ENCODE assay signal across 15 mouse cellular contexts in genomic region chr10:45151137-45151536, GRCm38 (mm10). TPM values are rescaled to one million over a fixed set of nuclear protein-coding genes. Genes with fewer than 3 reads are reported as not detected.
DNase-seq lines count a peak whose midpoint lies in the region; ATAC-seq lines count a peak whose summit lies in the region.
"Had no signal": no experiment of that assay in that cellular context is flagged by ENCODE, and none has a peak within 500 bp of the region (broad histone marks: within the 10 kb centered on the region; RNA-seq: fewer than 3 reads in every experiment).

No protein-coding gene starts in this region.

- no peaks in the 10 kb centered on the region for H3K27me3 ChIP-seq in neural tube, embryonic 15.5 days (replicated peaks)
- H3K27me3 ChIP-seq in midbrain, embryonic 13.5 days, result no peaks in the 10 kb centered on the region

- H3K4me3 ChIP-seq in neural tube, embryonic 15.5 days (replicated peaks), result no peak overlapping the region
- H3K4me3 ChIP-seq in midbrain, embryonic 13.5 days (replicated peaks), result no peak overlapping the region

- no peak for ATAC-seq in neural tube, embryonic 15.5 days (ENCODE audit: low FRiP score)
- ATAC-seq in midbrain, embryonic 13.5 days, result no peak
- ATAC-seq in erythroid progenitor cell, adult 5-6 weeks (replicated peaks; ENCODE audit: low FRiP score, poor library complexity, severe bottlenecking), result no peak
- ATAC-seq: inflammation-experienced regulatory T-cells, adult 6 months had no signal

- H3K9me3 ChIP-seq in neural tube, embryonic 15.5 days (replicated peaks), result no peaks in the 10 kb centered on the region
- no peaks in the 10 kb centered on the region for H3K9me3 ChIP-seq in midbrain, embryonic 13.5 days

- DNase-seq in neural tube, embryonic 10.5 days (ENCODE audit: extremely low spot score, low spot score), result peak; percentile 29
- DNase-seq in embryo, embryonic 9.5 days (ENCODE audit: extremely low spot score), result peak; percentile 31
- DNase-seq in spleen, postnatal 14 days (ENCODE audit: low spot score in 2 of 2), result no peak
- DNase-seq in urinary bladder, adult 18-20 months (ENCODE audit: low spot score in 2 of 2), result no peak
- DNase-seq: cerebellum, adult 11 months; gastrocnemius, postnatal 36 days; kidney, postnatal 4 days had no signal

- H3K4me1 ChIP-seq in neural tube, embryonic 15.5 days, result peaks cover 15% of the 10 kb centered on the region
- H3K4me1 ChIP-seq in midbrain, embryonic 13.5 days (replicated peaks), result peaks cover 26% of the 10 kb centered on the region

- no peak overlapping the region for H3K9ac ChIP-seq in neural tube, embryonic 15.5 days (replicated peaks)
- no peak overlapping the region for H3K9ac ChIP-seq in midbrain, embryonic 13.5 days (replicated peaks)

- H3K36me3 ChIP-seq in neural tube, embryonic 15.5 days, result peaks cover 42% of the 10 kb centered on the region
- peaks cover 64% of the 10 kb centered on the region for H3K36me3 ChIP-seq in midbrain, embryonic 13.5 days

- H3K4me2 ChIP-seq in neural tube, embryonic 15.5 days, result no peak overlapping the region
- H3K4me2 ChIP-seq in midbrain, embryonic 13.5 days (replicated peaks), result no peak overlapping the region

- no peak overlapping the region for H3K27ac ChIP-seq in neural tube, embryonic 15.5 days (replicated peaks)
- peak overlapping the region; percentile 26; the same call in 1 of the 2 replicates for H3K27ac ChIP-seq in midbrain, embryonic 13.5 days
- H3K27ac ChIP-seq: stomach, postnatal 0 days had no signal

- 49% methylated on average over 5 of the region's 5 CpGs for WGBS in neural tube, embryonic 15.5 days
- WGBS in midbrain, embryonic 13.5 days, result 51% methylated on average over 5 of the region's 5 CpGs

RNA-seq across cellular contexts. Expression of gene Popdc3, which starts 26.8 kb away (rescaled TPM):
- polyA plus RNA-seq in neural tube, embryonic 15.5 days (2015; fragmentation: Nextera tagmentation; extraction: Ambion mirVana), result 2.9 and 3.8 TPM in 2 replicates
- polyA plus RNA-seq in midbrain, embryonic 13.5 days (2015; fragmentation: Nextera tagmentation; extraction: Ambion mirVana), result 0.54 and 0.73 TPM in 2 replicates
- total RNA-seq in erythroid progenitor cell, adult 5-6 weeks (2015; ENCODE audit: low replicate concordance), result not detected in 2 replicates
- not detected in 2 replicates for total RNA-seq in erythroid progenitor cell, adult 5-6 weeks (2017; ENCODE audit: low replicate concordance)
- total RNA-seq: liver, adult 2 months; megakaryocyte-erythroid progenitor cell, adult 5-6 weeks had no signal
- polyA plus RNA-seq: inflammation-experienced regulatory T-cells, adult 6 months; liver, adult 2 months; small intestine, adult 2 months had no signal

Comparison
In these comparisons a context has a peak if more than half of its experiments do, and no peak if none do; other contexts are left out.
1. DNase-seq: peak in neural tube, embryonic 10.5 days (single experiment) and embryo, embryonic 9.5 days (single experiment); none in spleen, postnatal 14 days (0 of 2) and urinary bladder, adult 18-20 months (0 of 2).